In the genomic region with DNA sequence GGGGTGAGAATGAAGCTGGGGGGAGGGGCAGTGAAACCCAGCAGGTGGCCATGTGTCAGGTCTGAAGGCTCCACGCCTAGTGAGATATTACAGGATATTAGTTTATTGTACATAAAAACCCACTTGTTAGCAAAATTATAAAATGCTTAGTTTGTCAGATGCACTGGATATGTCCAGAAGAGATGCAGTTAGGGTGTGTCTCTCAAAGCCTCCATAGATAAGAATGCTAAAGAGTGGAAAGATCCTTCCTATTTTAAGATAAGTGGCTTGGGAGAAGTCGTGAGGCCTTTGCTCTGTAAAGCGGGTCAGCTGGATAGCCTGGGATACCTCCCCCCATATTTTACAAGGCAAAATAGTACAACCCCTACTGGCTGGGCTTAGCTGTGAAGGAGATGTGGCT, we compare ENCODE assay signal across 15 mouse cellular contexts.
"Had no signal": no experiment of that assay in that cellular context is flagged by ENCODE, and none has a peak within 500 bp of the region (broad histone marks: within the 10 kb centered on the region; RNA-seq: fewer than 3 reads in every experiment).

No protein-coding gene starts in this region.

- H3K27ac ChIP-seq: lung, embryonic 15.5 days; macrophage; midbrain, embryonic 13.5 days; midbrain, embryonic 15.5 days; neural tube, embryonic 12.5 days had no signal

- H3K27me3 ChIP-seq: lung, embryonic 15.5 days; midbrain, embryonic 15.5 days; neural tube, embryonic 12.5 days had no signal

- H3K4me2 ChIP-seq: lung, embryonic 15.5 days; midbrain, embryonic 11.5 days; midbrain, embryonic 13.5 days; midbrain, embryonic 15.5 days; neural tube, embryonic 12.5 days had no signal

- H3K36me3 ChIP-seq: lung, embryonic 15.5 days had no signal

- H3K4me3 ChIP-seq: lung, embryonic 15.5 days; megakaryocyte, embryonic 14.5 days; midbrain, embryonic 13.5 days; midbrain, embryonic 15.5 days; neural tube, embryonic 12.5 days had no signal

- H3K9me3 ChIP-seq: lung, embryonic 15.5 days; megakaryocyte, embryonic 14.5 days; midbrain, embryonic 13.5 days; midbrain, embryonic 15.5 days; neural tube, embryonic 12.5 days had no signal

- H3K9ac ChIP-seq: lung, embryonic 15.5 days; midbrain, embryonic 13.5 days; midbrain, embryonic 15.5 days; neural tube, embryonic 12.5 days had no signal

- ATAC-seq: lung, postnatal 0 days; midbrain, embryonic 13.5 days; midbrain, embryonic 15.5 days had no signal

- DNase-seq: lung, adult 2 months; lung, postnatal 14 days; lung, postnatal 36 days; right cerebral cortex, postnatal 14 days; thymus, adult 18-20 months; thymus, postnatal 14 days; thymus, postnatal 36 days had no signal
